Mouse (Mus musculus) MEL (cell line): ENCODE data around the gene Gm45623. TPM values are rescaled to one million over a fixed set of nuclear protein-coding genes. Genes with fewer than 3 reads are reported as not detected.
A peak's percentile ranks its signal among the peaks of the same experiment; 100 is the strongest.

Experiments used
- DNase-seq: peaks from one replicate; pipeline ENCODE4 v3.0.0; 2011; ENCODE audit warnings: low read depth, low spot score
- H3K27ac ChIP-seq: 2 replicates; pipeline ENCODE4 v1.5.1; 2012; ENCODE audit warnings: low read depth, mild to moderate bottlenecking, control low read depth, low read length, moderate library complexity; ENCODE audit not compliant: control insufficient read depth
- H3K27me3 ChIP-seq, 2 experiments: fragments of 150-350 bp in 1 of 2; sonication (generic) in 1 of 2; 2 replicates each; pipeline ENCODE4 v1.6.1; 2012; ENCODE audit warnings: low read length in 2 of 2, mild to moderate bottlenecking in 2 of 2, improper control_type of control experiment in 1 of 2, moderate library complexity in 1 of 2; ENCODE audit not compliant: insufficient read depth in 2 of 2, control insufficient read depth in 1 of 2
- H3K36me3 ChIP-seq, 2 experiments: 2 replicates each; pipeline ENCODE4 v1.6.1; 2012 to 2014; ENCODE audit warnings: low read length in 2 of 2, improper control_type of control experiment in 1 of 2, inconsistent platforms in 1 of 2, mild to moderate bottlenecking in 1 of 2; ENCODE audit not compliant: insufficient read depth in 2 of 2, control insufficient read depth in 1 of 2
- H3K4me1 ChIP-seq, 2 experiments: fragments of 150-350 bp in 1 of 2; sonication (generic) in 1 of 2; 2 replicates each; pipeline ENCODE4 v1.6.1; 2012; ENCODE audit warnings: low read length in 2 of 2, improper control_type of control experiment in 1 of 2, mild to moderate bottlenecking in 1 of 2; ENCODE audit not compliant: insufficient read depth in 2 of 2, control insufficient read depth in 1 of 2
- H3K4me3 ChIP-seq, 2 experiments: fragments of 150-350 bp in 1 of 2; sonication (generic) in 1 of 2; 2 replicates each; pipeline ENCODE4 v1.5.1; 2012; ENCODE audit warnings: low read depth in 2 of 2, low read length in 2 of 2, mild to moderate bottlenecking in 2 of 2, moderate library complexity in 2 of 2, control low read depth in 1 of 2, improper control_type of control experiment in 1 of 2; ENCODE audit not compliant: control insufficient read depth in 1 of 2, insufficient read depth in 1 of 2
- H3K79me2 ChIP-seq: 2 replicates; pipeline ENCODE4 v1.6.1; 2012; ENCODE audit warnings: mild to moderate bottlenecking, low read length, moderate library complexity; ENCODE audit not compliant: control insufficient read depth, poor library complexity, insufficient read depth
- H3K9ac ChIP-seq: 2 replicates; pipeline ENCODE4 v1.6.1; 2012; ENCODE audit warnings: low read depth, mild to moderate bottlenecking, control low read depth, low read length, moderate library complexity; ENCODE audit not compliant: control insufficient read depth, poor library complexity, severe bottlenecking
- H3K9me3 ChIP-seq: fragments of 150-350 bp; sonication (generic); replicated peaks from 2 replicates; pipeline ENCODE4 v1.6.1; 2012; ENCODE audit warnings: mild to moderate bottlenecking, low read length, improper control_type of control experiment, moderate library complexity; ENCODE audit not compliant: insufficient read depth
- BHLHE40 ChIP-seq: IDR thresholded peaks from 2 replicates; pipeline ENCODE4 v1.6.1; 2012; ENCODE audit warnings: low read depth, mild to moderate bottlenecking, inconsistent platforms, low read length, improper control_type of control experiment, borderline replicate concordance
- CHD1 ChIP-seq: IDR thresholded peaks from 2 replicates; pipeline ENCODE4 v1.6.1; 2012; ENCODE audit warnings: low read depth, mild to moderate bottlenecking, inconsistent platforms, low read length, improper control_type of control experiment
- CHD2 ChIP-seq: IDR thresholded peaks from 2 replicates; pipeline ENCODE4 v1.6.1; 2011; ENCODE audit warnings: low read length, improper control_type of control experiment
- CTCF ChIP-seq, 3 experiments: IDR thresholded peaks in 2 of 3; conservative IDR thresholded peaks in 1 of 3; 2 replicates each; pipeline ENCODE4 v1.5.1; 2011 to 2012; ENCODE audit warnings: low read length in 3 of 3, low read depth in 2 of 3, mild to moderate bottlenecking in 2 of 3, improper control_type of control experiment in 1 of 3, inconsistent platforms in 1 of 3, mixed read lengths in 1 of 3, moderate library complexity in 1 of 3; ENCODE audit not compliant: control insufficient read depth in 1 of 3, insufficient read depth in 1 of 3, poor library complexity in 1 of 3, severe bottlenecking in 1 of 3
- E2F4 ChIP-seq: IDR thresholded peaks from 2 replicates; pipeline ENCODE4 v1.6.1; 2011; ENCODE audit warnings: low read depth, low read length, improper control_type of control experiment, borderline replicate concordance
- ELF1 ChIP-seq: IDR thresholded peaks from 2 replicates; pipeline ENCODE4 v1.6.1; 2014; ENCODE audit warnings: low read depth, mild to moderate bottlenecking, inconsistent platforms, low read length, improper control_type of control experiment, moderate library complexity
- ETS1 ChIP-seq: IDR thresholded peaks from 2 replicates; pipeline ENCODE4 v1.6.1; 2012; ENCODE audit warnings: low read depth, mild to moderate bottlenecking, inconsistent platforms, low read length, improper control_type of control experiment, moderate library complexity
- GABPA ChIP-seq: IDR thresholded peaks from 2 replicates; pipeline ENCODE4 v1.6.1; 2012; ENCODE audit warnings: low read depth, mild to moderate bottlenecking, inconsistent platforms, low read length, improper control_type of control experiment, moderate library complexity
- HCFC1 ChIP-seq: IDR thresholded peaks from 2 replicates; pipeline ENCODE4 v1.6.1; 2012; ENCODE audit warnings: low read depth, mild to moderate bottlenecking, inconsistent platforms, low read length, improper control_type of control experiment, moderate library complexity
- JUND ChIP-seq: IDR thresholded peaks from 2 replicates; pipeline ENCODE4 v1.6.1; 2011; ENCODE audit warnings: low read depth, mild to moderate bottlenecking, improper control_type of control experiment, low read length
- KAT2A ChIP-seq: conservative IDR thresholded peaks from 2 replicates; pipeline ENCODE4 v1.6.1; 2012; ENCODE audit warnings: low read depth, low read length, improper control_type of control experiment, inconsistent platforms
- MAFK ChIP-seq: IDR thresholded peaks from 2 replicates; pipeline ENCODE4 v1.6.1; 2011; ENCODE audit warnings: low read depth, mild to moderate bottlenecking, low read length, improper control_type of control experiment, borderline replicate concordance
- MAX ChIP-seq: IDR thresholded peaks from 2 replicates; pipeline ENCODE4 v1.6.1; 2011; ENCODE audit warnings: low read length, improper control_type of control experiment
- MAZ ChIP-seq: IDR thresholded peaks from 2 replicates; pipeline ENCODE4 v1.6.1; 2012; ENCODE audit warnings: low read depth, mild to moderate bottlenecking, inconsistent platforms, low read length, improper control_type of control experiment
- MEF2A ChIP-seq: IDR thresholded peaks from 2 replicates; pipeline ENCODE4 v1.6.1; 2014; ENCODE audit warnings: low read depth, mild to moderate bottlenecking, inconsistent platforms, low read length, improper control_type of control experiment; ENCODE audit not compliant: poor library complexity, insufficient replicate concordance, severe bottlenecking; ENCODE audit errors: extremely low read depth
- MXI1 ChIP-seq: IDR thresholded peaks from 2 replicates; pipeline ENCODE4 v1.6.1; 2011; ENCODE audit warnings: mild to moderate bottlenecking, low read depth, low read length, improper control_type of control experiment
- MYB ChIP-seq: IDR thresholded peaks from 2 replicates; pipeline ENCODE4 v1.6.1; 2011; ENCODE audit warnings: mild to moderate bottlenecking, low read depth, low read length, improper control_type of control experiment
- MYC ChIP-seq: IDR thresholded peaks from 2 replicates; pipeline ENCODE4 v1.6.1; 2011; ENCODE audit warnings: low read depth, mild to moderate bottlenecking, low read length, improper control_type of control experiment, moderate library complexity
- NELFE ChIP-seq: IDR thresholded peaks from 2 replicates; pipeline ENCODE4 v1.6.1; 2011; ENCODE audit warnings: low read depth, low read length, improper control_type of control experiment
- NRF1 ChIP-seq: IDR thresholded peaks from 2 replicates; pipeline ENCODE4 v1.6.1; 2014; ENCODE audit warnings: low read depth, mild to moderate bottlenecking, inconsistent platforms, low read length, improper control_type of control experiment, moderate library complexity; ENCODE audit not compliant: poor library complexity, insufficient read depth, severe bottlenecking
- POLR2A ChIP-seq, 2 experiments: IDR thresholded peaks; 2 replicates each; pipeline ENCODE4 v1.6.1; 2011 to 2012; ENCODE audit warnings: low read length in 2 of 2, mild to moderate bottlenecking in 2 of 2, control low read depth in 1 of 2, improper control_type of control experiment in 1 of 2, low read depth in 1 of 2, moderate library complexity in 1 of 2; ENCODE audit not compliant: control insufficient read depth in 1 of 2, insufficient read depth in 1 of 2, poor library complexity in 1 of 2
- POLR2AphosphoS2 ChIP-seq: IDR thresholded peaks from 2 replicates; pipeline ENCODE4 v1.6.1; 2011; ENCODE audit warnings: low read length, improper control_type of control experiment
- POLR2AphosphoS5 ChIP-seq: IDR thresholded peaks from 2 replicates; pipeline ENCODE4 v1.6.1; 2012; ENCODE audit warnings: low read depth, borderline replicate concordance, mild to moderate bottlenecking, inconsistent platforms, low read length, moderate library complexity, mixed read lengths
- RAD21 ChIP-seq: IDR thresholded peaks from 2 replicates; pipeline ENCODE4 v1.6.1; 2011; ENCODE audit warnings: mild to moderate bottlenecking, low read depth, low read length, improper control_type of control experiment
- RCOR1 ChIP-seq: IDR thresholded peaks from 2 replicates; pipeline ENCODE4 v1.6.1; 2012; ENCODE audit warnings: low read depth, mild to moderate bottlenecking, inconsistent platforms, low read length, improper control_type of control experiment
- SIN3A ChIP-seq: IDR thresholded peaks from 2 replicates; pipeline ENCODE4 v1.6.1; 2012; ENCODE audit warnings: low read length, improper control_type of control experiment, inconsistent platforms
- SMC3 ChIP-seq: IDR thresholded peaks from 2 replicates; pipeline ENCODE4 v1.6.1; 2011; ENCODE audit warnings: low read depth, low read length, improper control_type of control experiment
- TAL1 ChIP-seq: IDR thresholded peaks from 2 replicates; pipeline ENCODE4 v1.6.1; 2012; ENCODE audit warnings: mild to moderate bottlenecking, inconsistent platforms, low read length, moderate library complexity, mixed read lengths
- TBP ChIP-seq: IDR thresholded peaks from 2 replicates; pipeline ENCODE4 v1.8.0; 2011; ENCODE audit warnings: low read depth, low read length, improper control_type of control experiment
- TCF12 ChIP-seq: IDR thresholded peaks from 2 replicates; pipeline ENCODE4 v1.6.1; 2014; ENCODE audit warnings: low read depth, mild to moderate bottlenecking, inconsistent platforms, low read length, improper control_type of control experiment, moderate library complexity
- UBTF ChIP-seq: IDR thresholded peaks from 2 replicates; pipeline ENCODE4 v1.6.1; 2012; ENCODE audit warnings: low read depth, mild to moderate bottlenecking, inconsistent platforms, low read length, improper control_type of control experiment, moderate library complexity, borderline replicate concordance; ENCODE audit not compliant: insufficient read depth
- USF1 ChIP-seq: IDR thresholded peaks from 2 replicates; pipeline ENCODE4 v1.6.1; 2014; ENCODE audit warnings: low read depth, mild to moderate bottlenecking, inconsistent platforms, low read length, improper control_type of control experiment, moderate library complexity
- USF2 ChIP-seq, 2 experiments: IDR thresholded peaks; 2 replicates each; pipeline ENCODE4 v1.6.1; 2011 to 2012; ENCODE audit warnings: improper control_type of control experiment in 2 of 2, low read length in 2 of 2, borderline replicate concordance in 1 of 2, inconsistent platforms in 1 of 2, low read depth in 1 of 2, mild to moderate bottlenecking in 1 of 2; ENCODE audit not compliant: insufficient read depth in 1 of 2
- ZC3H11A ChIP-seq: IDR thresholded peaks from 2 replicates; pipeline ENCODE4 v1.6.1; 2012; ENCODE audit warnings: low read depth, mild to moderate bottlenecking, inconsistent platforms, low read length, improper control_type of control experiment
- ZKSCAN1 ChIP-seq: IDR thresholded peaks from 2 replicates; pipeline ENCODE4 v1.6.1; 2012; ENCODE audit warnings: low read depth, mild to moderate bottlenecking, inconsistent platforms, low read length, improper control_type of control experiment, moderate library complexity
- ZNF384 ChIP-seq: IDR thresholded peaks from 2 replicates; pipeline ENCODE4 v1.6.1; 2012; ENCODE audit warnings: low read depth, mild to moderate bottlenecking, inconsistent platforms, low read length, improper control_type of control experiment
- polyA plus RNA-seq, 2 experiments: library from polyadenylated mRNA; stranded (reverse) in 1 of 2; unstranded in 1 of 2; fragments of >175 nt in 1 of 2; fragments of >200 nt in 1 of 2; gene quantifications; 2 replicates each; pipeline versions ENCODE4 v1.2.1 to v1.2.4; 2012; ENCODE audit warnings: low replicate concordance in 2 of 2, low read depth in 1 of 2; ENCODE audit not compliant: insufficient read length in 2 of 2, insufficient read depth in 1 of 2, missing spikeins in 1 of 2
- total RNA-seq: library from RNA; depleted of rRNA; stranded (reverse); fragments of 300-350 nt; gene quantifications from 2 replicates; pipeline ENCODE4 v1.2.3, GENCODE M21; 2012

Gene Gm45623
- total and polyA plus RNA-seq, 3 experiments = not detected

- peaks cover 0 to 10% of the 10 kb centered on the region in 2 experiments; a peak in 3 of 4 replicates for H3K36me3 ChIP-seq
- H3K4me3 ChIP-seq = peak within 1 kb of the TSS; percentile 78 to 97
- peak within 1 kb of the TSS; percentile 93 for H3K27ac ChIP-seq
- no peaks in the 10 kb centered on the region for H3K27me3 ChIP-seq
- peak within 1 kb of the TSS; percentile 89 for H3K9ac ChIP-seq
- H3K9me3 ChIP-seq = no peaks in the 10 kb centered on the region
- peak; percentile 89 for DNase-seq
- H3K4me1 ChIP-seq = peaks cover 0 to 14% of the 10 kb centered on the region in 2 experiments; a peak in 1 of 4 replicates
- peaks cover 19% of the 10 kb centered on the region for H3K79me2 ChIP-seq
- TF ChIP-seq BHLHE40 (no peak), ZC3H11A (no peak), TCF12 (no peak), CHD1 (no peak), NRF1 (peak; percentile 89), RAD21 (no peak), TBP (peak; percentile 39; the same call in 1 of the 2 replicates), MAX (no peak), MXI1 (no peak; the same call in 1 of the 2 replicates), ELF1 (no peak), ETS1 (no peak), MYC (no peak), SMC3 (no peak), USF2 (IDR thresholded peaks at IDR 0.05; ENCODE audit: borderline replicate concordance in 1 of 2, insufficient read depth in 1 of 2, low read depth in 1 of 2, low read length in 2 of 2) (no peak), ZKSCAN1 (no peak), USF1 (no peak), MEF2A (no peak), HCFC1 (peak; percentile 70; the same call in 1 of the 2 replicates), SIN3A (0 out of 2 replicates have a peak, but pooled peaks have one; percentile 31), GABPA (no peak), NELFE (peak; percentile 89), CHD2 (no peak), UBTF (no peak), MYB (no peak), TAL1 (no peak), JUND (no peak), POLR2AphosphoS2 (no peak), ZNF384 (no peak), POLR2AphosphoS5 (no peak), CTCF (IDR thresholded peaks at IDR 0.05 in 2 of 3, conservative IDR thresholded peaks at IDR 0.05 in 1 of 3; ENCODE audit: control insufficient read depth in 1 of 3, insufficient read depth in 1 of 3, low read depth in 2 of 3, low read length in 3 of 3, poor library complexity in 1 of 3, severe bottlenecking in 1 of 3) (no peak), MAFK (no peak), KAT2A (no peak; the same call in 1 of the 2 replicates), MAZ (peak; percentile 55; the same call in 1 of the 2 replicates), POLR2A (IDR thresholded peaks at IDR 0.05; ENCODE audit: control insufficient read depth in 1 of 2, insufficient read depth in 1 of 2, low read depth in 1 of 2, low read length in 2 of 2, poor library complexity in 1 of 2) (peak; percentile 66 to 85; a peak in 3 of 4 replicates), E2F4 (no peak), RCOR1 (no peak)
Measured at GRCm38 (mm10) chr13:56702469-56703221, 51.0 kb downstream of the Gm45623 start, which contains the start of gene Smad5. Gene Smad5 (plus strand): TSS chr13:56703010.
